Mouse (Mus musculus) right cerebral cortex, postnatal 4 days (tissue): ENCODE data around the gene Agtr2.
"Not testable (repeated sequence)": the region's sequence is repeated elsewhere in the genome, so short reads cannot be mapped to it uniquely, and the experiment has no call there.

Experiments
- DNase-seq: peaks from one replicate; pipeline ENCODE4 v3.0.0-alpha.2; 2022

Agtr2 gene

DNA sequence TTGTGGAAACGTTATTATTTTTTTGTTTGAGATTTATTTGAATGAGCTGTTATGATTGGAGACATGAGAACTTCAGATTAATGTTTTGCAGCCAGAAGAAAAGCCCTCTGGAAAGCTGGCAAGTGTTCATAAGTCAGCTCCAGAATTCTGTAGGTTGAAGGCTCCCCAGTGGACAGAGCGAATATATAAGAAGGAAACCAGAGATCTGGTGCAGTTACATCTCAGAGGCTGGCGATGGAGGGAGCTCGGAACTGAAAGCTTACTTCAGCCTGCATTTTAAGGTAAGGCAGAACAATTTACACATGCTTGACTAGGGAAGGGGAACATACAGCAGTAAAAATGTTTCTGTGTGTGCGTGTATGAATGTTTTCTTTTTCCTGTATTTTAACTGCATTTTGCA, at the start of gene Agtr2:
Gene Agtr2, plus strand, starts transcription at position 131 of the 400 bp plus-strand sequence.
- no peak for DNase-seq

DNA sequence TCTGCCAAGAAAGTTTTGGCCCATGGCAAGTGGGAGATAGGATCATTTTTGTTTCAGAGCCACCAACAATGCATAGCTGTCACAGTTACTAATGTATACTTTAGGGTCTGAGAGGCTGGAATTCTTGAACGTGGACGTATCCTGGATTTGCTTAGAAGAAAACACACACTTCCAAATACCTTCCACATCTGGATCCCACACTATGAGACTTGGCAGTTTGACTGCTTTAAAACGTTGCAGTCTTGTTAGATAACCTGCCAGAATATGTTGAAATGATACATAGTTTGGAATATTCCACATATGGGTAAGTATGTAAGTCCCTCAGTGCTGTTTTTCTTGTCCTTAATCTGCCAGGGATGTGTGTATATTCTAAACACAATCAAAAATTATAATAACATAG, 31.8 kb upstream of the Agtr2 start:
- no peak for DNase-seq

GRCm38 (mm10) chrX:21488111-21488510, 3.8 kb downstream of the Agtr2 start:
- DNase-seq: no peak

DNA sequence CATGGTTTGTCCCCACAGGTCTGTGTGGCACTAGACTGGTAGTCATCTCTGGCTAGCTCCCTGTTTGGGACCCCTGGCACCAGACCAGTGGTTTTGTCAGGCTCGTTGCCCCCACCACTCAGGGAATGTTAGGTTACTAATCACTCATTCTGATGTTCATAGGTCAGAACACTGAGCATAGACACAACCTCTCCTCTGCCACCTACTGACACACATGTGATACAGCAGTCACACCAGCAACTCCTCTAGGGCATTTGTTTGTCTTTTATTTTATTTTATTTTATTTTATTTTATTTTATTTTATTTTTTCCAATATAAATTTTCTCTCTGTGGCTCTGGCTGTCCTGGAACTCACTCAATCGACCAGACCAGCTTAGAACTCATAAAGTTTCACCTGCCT, 15.9 kb downstream of the Agtr2 start:
- no peak for DNase-seq

- DNase-seq: not testable (repeated sequence)
These were observed 23.0 kb downstream of the Agtr2 start for GRCm38 (mm10) chrX:21507333-21507732.

DNA sequence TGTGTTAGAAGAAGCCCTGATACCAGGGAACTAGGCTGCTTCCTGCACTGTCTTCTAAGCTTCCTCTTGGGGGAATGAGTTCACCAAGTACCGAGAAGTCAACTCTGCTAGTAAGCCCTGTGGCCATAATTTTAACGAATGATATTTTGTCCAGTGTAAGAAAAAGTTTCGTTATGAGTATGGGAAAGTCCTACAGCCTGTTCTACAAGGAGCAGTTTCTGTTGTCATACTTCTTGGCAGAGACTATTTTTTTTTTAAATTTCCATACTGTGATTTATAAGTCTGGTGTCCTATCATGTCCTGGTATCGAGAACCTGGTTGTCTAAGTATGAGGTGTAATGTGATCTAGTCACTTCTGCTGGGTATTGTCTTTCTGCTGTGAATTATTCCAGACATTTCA, 38.2 kb downstream of the Agtr2 start:
- DNase-seq: no peak
